Comparison of ENCODE assay signal across 10 mouse cellular contexts in genomic region chr10:98185666-98186065, GRCm38 (mm10).
DNase-seq lines count a peak whose midpoint lies in the region.
"Had no signal": no experiment of that assay in that cellular context is flagged by ENCODE, and none has a peak within 500 bp of the region (broad histone marks: within the 10 kb centered on the region; RNA-seq: fewer than 3 reads in every experiment).

No protein-coding gene starts in this region.

- DNase-seq in cerebellum, postnatal 14 days, result peak; percentile 58 to 70
- no peak for DNase-seq in cerebellum, adult 11 months
- peak; percentile 7 for DNase-seq in kidney, postnatal 10 days
- no peak for DNase-seq in kidney, adult 18-20 months
- peak; percentile 2 for DNase-seq in retina, postnatal 1 day
- DNase-seq in retina, embryonic 14.5 days (ENCODE audit: low spot score), result no peak
- peak; percentile 45 for DNase-seq in skeletal muscle tissue, adult 2 months (ENCODE audit: low read depth, low spot score)
- DNase-seq in right cerebral cortex, postnatal 4 days, result no peak
- DNase-seq: heart, adult 2 months; heart, postnatal 14 days had no signal

Comparison
In these comparisons a context has a peak if more than half of its experiments do, and no peak if none do; other contexts are left out.
1. DNase-seq: peak in cerebellum, postnatal 14 days (2 of 2), kidney, postnatal 10 days (single experiment), retina, postnatal 1 day (single experiment) and skeletal muscle tissue, adult 2 months (single experiment); none in cerebellum, adult 11 months (single experiment), kidney, adult 18-20 months (single experiment), retina, embryonic 14.5 days (single experiment) and right cerebral cortex, postnatal 4 days (single experiment).